Mouse (Mus musculus): ENCODE results near the gene Slc34a3. TPM values are rescaled to one million over a fixed set of nuclear protein-coding genes. Genes with fewer than 3 reads are reported as not detected.

Gene Slc34a3
- total and polyA plus RNA-seq, 3 experiments: not detected

- H3K4me3 ChIP-seq (replicated peaks in 1 of 3; ENCODE audit: low read depth in 2 of 3, low read length in 2 of 3, poor library complexity in 1 of 3): peak within 1 kb of the TSS; percentile 29 to 62 (median 49)
- H3K27me3 ChIP-seq (replicated peaks): peaks cover 39% of the 10 kb centered on the region
- H3K9me3 ChIP-seq (replicated peaks; ENCODE audit: low read length): no peaks in the 10 kb centered on the region
- no peaks in the 10 kb centered on the region for H3K79me2 ChIP-seq (replicated peaks; ENCODE audit: control insufficient read depth, extremely low read depth, insufficient read depth, poor library complexity, severe bottlenecking)
- TF ChIP-seq CTCF (conservative IDR thresholded peaks at IDR 0.05 in 1 of 2, IDR thresholded peaks at IDR 0.05 in 1 of 2; ENCODE audit: low read depth in 2 of 2, low read length in 2 of 2): no peak
- no peak for TF ChIP-seq ZC3H11A (IDR thresholded peaks at IDR 0.05; ENCODE audit: low read depth, low read length)
- TF ChIP-seq E2F4 (IDR thresholded peaks at IDR 0.05; ENCODE audit: insufficient replicate concordance, low read depth, low read length): no peak
- no peak for TF ChIP-seq ZMIZ1 (IDR thresholded peaks at IDR 0.05; ENCODE audit: low read depth, low read length)
- no peak for TF ChIP-seq MEF2A (IDR thresholded peaks at IDR 0.05; ENCODE audit: borderline replicate concordance, low read depth, low read length)
- TF ChIP-seq PAX5 (IDR thresholded peaks at IDR 0.05; ENCODE audit: low read length): no peak
- no peak for TF ChIP-seq ETS1 (conservative IDR thresholded peaks at IDR 0.05; ENCODE audit: low read depth, low read length)
- no peak for TF ChIP-seq RAD21 (IDR thresholded peaks at IDR 0.05; ENCODE audit: low read depth, low read length)
- in situ Hi-C loops (cut with MboI; ENCODE audit: low pct_ligation_motif_present, low pct_unique_long_range_greater_than_20kb, low sequenced_read_pairs): no loop called here
- H3K9ac ChIP-seq (ENCODE audit: insufficient read depth, low read depth): peak within 1 kb of the TSS; percentile 16; the same call in 1 of the 2 replicates
- dilution Hi-C loops (cut with MboI; ENCODE audit: extremely low pct_ligation_motif_present, extremely low pct_unique_long_range_greater_than_20kb, low sequenced_read_pairs): no loop called here
- peaks cover 8 to 16% of the 10 kb centered on the region in 2 experiments for H3K4me1 ChIP-seq (ENCODE audit: control insufficient read depth in 1 of 2, insufficient read depth in 2 of 2)
- no peak for DNase-seq (ENCODE audit: extremely low read depth)
- H3K27ac ChIP-seq (ENCODE audit: insufficient read depth, low read depth): no peak within 1 kb of the TSS
- H3K36me3 ChIP-seq (replicated peaks in 1 of 2; ENCODE audit: control insufficient read depth in 1 of 2, insufficient read depth in 1 of 2, low read length in 1 of 2): peaks cover 22 to 37% of the 10 kb centered on the region in 2 experiments
- H3K4me2 ChIP-seq (ENCODE audit: insufficient read depth, low read depth, poor library complexity, severe bottlenecking): peak within 1 kb of the TSS; percentile 89
Observed at GRCm38 (mm10) chr2:25242101-25242506, 7.9 kb upstream of the Slc34a3 start, which contains the start of the genes Rnf208 and Cysrt1. Gene Rnf208 (plus strand): TSS chr2:25242255. Gene Cysrt1 (minus strand): TSS chr2:25242452.

- H3K9ac ChIP-seq (ENCODE audit: insufficient read depth, low read depth): no peak overlapping the region
- no peak for TF ChIP-seq POLR2A (IDR thresholded peaks at IDR 0.05; ENCODE audit: low read depth, low read length)
- TF ChIP-seq GABPA (IDR thresholded peaks at IDR 0.05; ENCODE audit: insufficient replicate concordance, low read depth, low read length): no peak
- TF ChIP-seq TBP (conservative IDR thresholded peaks at IDR 0.05; ENCODE audit: low read depth, low read length): no peak
- no peak for TF ChIP-seq POLR2AphosphoS2 (IDR thresholded peaks at IDR 0.05; ENCODE audit: low read depth, low read length)
- no peak for TF ChIP-seq MYC (IDR thresholded peaks at IDR 0.05; ENCODE audit: low read depth, low read length)
- TF ChIP-seq RCOR1 (conservative IDR thresholded peaks at IDR 0.05; ENCODE audit: low read depth, low read length): no peak
- TF ChIP-seq ZNF384 (IDR thresholded peaks at IDR 0.05; ENCODE audit: low read depth, low read length): no peak
- TF ChIP-seq MXI1 (IDR thresholded peaks at IDR 0.05; ENCODE audit: low read depth, low read length): no peak
- TF ChIP-seq MAFK (IDR thresholded peaks at IDR 0.05; ENCODE audit: insufficient replicate concordance, low read length): no peak
- TF ChIP-seq USF2 (conservative IDR thresholded peaks at IDR 0.05; ENCODE audit: low read depth, low read length): no peak
- TF ChIP-seq USF1 (IDR thresholded peaks at IDR 0.05; ENCODE audit: low read depth, low read length): no peak
- no peak for TF ChIP-seq CHD2 (IDR thresholded peaks at IDR 0.05; ENCODE audit: low read length)
- no peak for TF ChIP-seq MAX (IDR thresholded peaks at IDR 0.05; ENCODE audit: low read length)
- no peak for TF ChIP-seq KAT2A (IDR thresholded peaks at IDR 0.05; ENCODE audit: insufficient replicate concordance, low read length)
- TF ChIP-seq SIN3A (IDR thresholded peaks at IDR 0.05; ENCODE audit: low read length): no peak
- TF ChIP-seq JUND (conservative IDR thresholded peaks at IDR 0.05; ENCODE audit: low read depth, low read length): no peak
- no peak for TF ChIP-seq TCF12 (IDR thresholded peaks at IDR 0.05; ENCODE audit: low read depth, low read length)
- H3K27me3 ChIP-seq (replicated peaks): peaks cover 45% of the 10 kb centered on the region
- peaks cover 8 to 16% of the 10 kb centered on the region in 2 experiments for H3K4me1 ChIP-seq (ENCODE audit: control insufficient read depth in 1 of 2, insufficient read depth in 2 of 2)
- no peak overlapping the region for H3K27ac ChIP-seq (ENCODE audit: insufficient read depth, low read depth)
- peak overlapping the region; percentile 89 for H3K4me2 ChIP-seq (ENCODE audit: insufficient read depth, low read depth, poor library complexity, severe bottlenecking)
- peaks cover 16 to 30% of the 10 kb centered on the region in 2 experiments for H3K36me3 ChIP-seq (replicated peaks in 1 of 2; ENCODE audit: control insufficient read depth in 1 of 2, insufficient read depth in 1 of 2, low read length in 1 of 2)
- in situ Hi-C loops (cut with MboI; ENCODE audit: low pct_ligation_motif_present, low pct_unique_long_range_greater_than_20kb, low sequenced_read_pairs) (no loop called here), dilution Hi-C loops (cut with MboI; ENCODE audit: extremely low pct_ligation_motif_present, extremely low pct_unique_long_range_greater_than_20kb, low sequenced_read_pairs) (no loop called here)
- H3K79me2 ChIP-seq (replicated peaks; ENCODE audit: control insufficient read depth, extremely low read depth, insufficient read depth, poor library complexity, severe bottlenecking): no peaks in the 10 kb centered on the region
- no peak for DNase-seq (ENCODE audit: extremely low read depth)
- H3K9me3 ChIP-seq (replicated peaks; ENCODE audit: low read length): no peaks in the 10 kb centered on the region
- peak overlapping the region in 2 of 3 experiments; percentile 44 to 49 for H3K4me3 ChIP-seq (replicated peaks in 1 of 3; ENCODE audit: low read depth in 2 of 3, low read length in 2 of 3, poor library complexity in 1 of 3)
Observed at GRCm38 (mm10) chr2:25241438-25241775, 7.2 kb upstream of the Slc34a3 start.

Data from CH12.LX (cell line).